Mouse (Mus musculus) hindbrain, postnatal 0 days (tissue): Measurements from ENCODE around the gene Pex16. TPM values are rescaled to one million over a fixed set of nuclear protein-coding genes. Genes with fewer than 3 reads are reported as not detected.
"Not testable (repeated sequence)": the region's sequence is repeated elsewhere in the genome, so short reads cannot be mapped to it uniquely, and the experiment has no call there.

Source experiments
- ATAC-seq: fragments of 200-750 bp; cut with Nextera tagmentation; 2 replicates; pipeline ENCODE4 v1.8.0; 2017; ENCODE audit warnings: mild to moderate bottlenecking, moderate TSS enrichment, moderate library complexity
- DNase-seq: peaks from one replicate; pipeline ENCODE4 v3.0.0-alpha.2; 2015; ENCODE audit warnings: low spot score
- H3K27ac ChIP-seq: fragments of 300-500 bp; sonication (generic); 2 replicates; pipeline ENCODE4 v1.5.1; 2014; ENCODE audit warnings: mild to moderate bottlenecking
- H3K27me3 ChIP-seq: fragments of 300-500 bp; sonication (generic); 2 replicates; pipeline ENCODE4 v1.6.1; 2014; ENCODE audit warnings: low read length, mixed read lengths; ENCODE audit not compliant: insufficient read depth
- H3K36me3 ChIP-seq: fragments of 300-500 bp; sonication (generic); 2 replicates; pipeline ENCODE4 v1.6.1; 2014; ENCODE audit warnings: low read length, mixed read lengths; ENCODE audit not compliant: insufficient read depth
- H3K4me1 ChIP-seq: fragments of 300-500 bp; sonication (generic); 2 replicates; pipeline ENCODE4 v1.6.1; 2014; ENCODE audit warnings: antibody characterized with exemption, low read length, mixed read lengths; ENCODE audit not compliant: insufficient read depth
- H3K4me2 ChIP-seq: fragments of 300-500 bp; sonication (generic); 2 replicates; pipeline ENCODE4 v1.6.1; 2014; ENCODE audit warnings: low read depth, mild to moderate bottlenecking, low read length, moderate library complexity, mixed read lengths
- H3K4me3 ChIP-seq: fragments of 300-500 bp; sonication (generic); 2 replicates; pipeline ENCODE4 v1.5.1; 2014; ENCODE audit warnings: low read length
- H3K9ac ChIP-seq: fragments of 300-500 bp; sonication (generic); replicated peaks from 2 replicates; pipeline ENCODE4 v1.6.1; 2014; ENCODE audit warnings: mild to moderate bottlenecking, low read length, moderate library complexity, mixed read lengths
- H3K9me3 ChIP-seq: fragments of 300-500 bp; sonication (generic); 2 replicates; pipeline ENCODE4 v1.6.1; 2016; ENCODE audit warnings: low read length, mixed read lengths
- CTCF ChIP-seq: IDR thresholded peaks from 2 replicates; pipeline ENCODE4 v1.5.1; 2016; ENCODE audit warnings: antibody characterized with exemption, control low read depth, low read depth
- WGBS: fragments of 180-500 bp; shearing (Covaris S2); extraction: QIAGEN DNeasy Blood & Tissue Kit; methylation state at CpG from one replicate; pipeline ENCODE4 v1.1.7; 2014; 5-methylcytosine and 5-hydroxymethylcytosine counted together
- polyA plus RNA-seq: library from polyadenylated mRNA; unstranded; fragments of >200 nt; fragmentation: Nextera tagmentation; extraction: Ambion mirVana; gene quantifications from 2 replicates; pipeline ENCODE4 v1.2.1, GENCODE M21; 2015
- total RNA-seq: library from RNA; depleted of rRNA; stranded (reverse); fragments of >200 nt; gene quantifications from 2 replicates; pipeline ENCODE4 v1.2.3, GENCODE M21; 2014

Pex16 gene
- total and polyA plus RNA-seq, 2 experiments from 2014 or later = 35.2 to 44.3 TPM

DNA sequence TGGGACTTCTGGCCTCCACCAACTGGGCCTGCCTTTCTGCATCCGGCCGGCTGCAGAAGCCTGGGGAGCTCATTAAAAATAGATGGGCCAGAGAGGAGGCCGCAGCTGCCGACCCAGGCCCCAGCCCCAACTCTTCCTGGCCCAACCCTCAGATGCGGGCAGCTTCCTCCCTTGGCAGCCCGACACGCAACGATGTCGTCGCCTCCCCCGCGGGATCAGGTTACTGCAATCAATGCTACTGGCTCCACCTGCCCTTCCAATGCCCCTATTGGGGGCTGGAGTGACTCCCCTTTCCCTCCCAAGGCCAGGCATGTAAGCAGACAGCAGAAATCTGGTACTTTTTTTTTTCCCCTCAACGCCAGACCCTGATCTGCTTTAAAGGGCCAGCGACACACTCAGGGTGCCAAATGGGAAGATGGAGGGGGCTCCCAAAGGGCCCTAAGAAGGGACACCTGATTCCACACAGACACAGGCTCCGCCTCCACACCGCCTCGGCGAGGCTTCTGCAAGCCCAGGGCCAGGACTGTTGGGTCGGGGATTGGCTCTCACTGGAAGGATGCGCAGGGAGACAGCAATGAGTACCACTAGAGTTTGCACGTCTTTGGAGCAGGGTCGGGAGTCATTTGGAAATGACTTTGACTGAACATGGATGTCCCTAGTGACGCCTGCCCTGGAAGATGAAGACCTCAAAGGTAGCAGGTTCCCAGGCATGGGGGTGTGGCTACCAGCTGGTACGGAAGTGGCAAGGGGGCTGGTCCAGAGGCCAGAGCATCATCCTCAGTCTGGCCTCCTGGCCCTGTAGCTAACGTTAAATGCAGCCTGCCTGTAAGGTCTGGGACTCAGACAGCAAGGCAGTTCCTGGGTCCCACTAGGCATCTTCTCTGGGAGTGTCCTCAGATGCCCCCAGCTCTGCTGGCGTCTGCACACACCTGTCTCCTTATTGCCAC is 18.1 kb downstream of the Pex16 start:
- H3K4me1 ChIP-seq = peaks cover 45% of the 10 kb centered on the region
- DNase-seq (peak; percentile 74), ATAC-seq (peak; percentile 2; the same call in 1 of the 2 replicates)
- H3K27ac ChIP-seq = peak overlapping the region; percentile 85
- WGBS = 6% methylated on average over 26 of the region's 26 CpGs
- TF ChIP-seq CTCF = no peak
- no peaks in the 10 kb centered on the region for H3K27me3 ChIP-seq
- H3K9ac ChIP-seq = peak overlapping the region; percentile 55
- no peaks in the 10 kb centered on the region for H3K9me3 ChIP-seq
- H3K4me2 ChIP-seq = peak overlapping the region; percentile 60
- H3K36me3 ChIP-seq = no peaks in the 10 kb centered on the region
- peak overlapping the region; percentile 30 for H3K4me3 ChIP-seq

- no peak overlapping the region for H3K4me2 ChIP-seq
- no peak overlapping the region for H3K27ac ChIP-seq
- peaks cover 36% of the 10 kb centered on the region for H3K4me1 ChIP-seq
- H3K4me3 ChIP-seq = no peak overlapping the region
- WGBS = 90% methylated on average over 3 of the region's 3 CpGs
- no peaks in the 10 kb centered on the region for H3K36me3 ChIP-seq
- no peaks in the 10 kb centered on the region for H3K9me3 ChIP-seq
- DNase-seq (no peak), ATAC-seq (no peak)
- no peak for TF ChIP-seq CTCF
- no peak overlapping the region for H3K9ac ChIP-seq
- H3K27me3 ChIP-seq = no peaks in the 10 kb centered on the region
Observed at GRCm38 (mm10) chr2:92395535-92395934, 21.1 kb downstream of the Pex16 start.

GRCm38 (mm10) chr2:92397436-92397835 is 23.0 kb downstream of the Pex16 start:
- 77% methylated on average over 1 of the region's 1 CpGs for WGBS
- ATAC-seq (no peak), DNase-seq (no peak)
- no peak overlapping the region for H3K9ac ChIP-seq
- no peaks in the 10 kb centered on the region for H3K27me3 ChIP-seq
- H3K4me2 ChIP-seq = 0 out of 2 replicates have a peak overlapping the region, but pooled peaks have one; percentile 81
- H3K4me1 ChIP-seq = peaks cover 29% of the 10 kb centered on the region
- no peak overlapping the region for H3K4me3 ChIP-seq
- no peak overlapping the region for H3K27ac ChIP-seq
- H3K36me3 ChIP-seq = no peaks in the 10 kb centered on the region
- TF ChIP-seq CTCF = no peak
- H3K9me3 ChIP-seq = no peaks in the 10 kb centered on the region

- not testable (repeated sequence) for H3K27me3 ChIP-seq, H3K27ac ChIP-seq, H3K9me3 ChIP-seq, H3K36me3 ChIP-seq, ATAC-seq, DNase-seq
- peaks cover 19% of the 10 kb centered on the region for H3K4me1 ChIP-seq
- peak overlapping the region; percentile 79 for H3K4me3 ChIP-seq
- H3K4me2 ChIP-seq = peak overlapping the region; percentile 81
- WGBS = 19% methylated on average over 4 of the region's 4 CpGs
- peak overlapping the region; percentile 92; the same call in 1 of the 2 replicates for H3K9ac ChIP-seq
Observed at GRCm38 (mm10) chr2:92399877-92400276, 25.4 kb downstream of the Pex16 start.

GRCm38 (mm10) chr2:92400682-92401081 is 26.2 kb downstream of the Pex16 start:
- Histone ChIP-seq H3K9ac (peak overlapping the region; percentile 92), H3K27ac (peak overlapping the region; percentile 86), H3K36me3 (peaks cover 13% of the 10 kb centered on the region), H3K4me3 (peak overlapping the region; percentile 79), H3K27me3 (no peaks in the 10 kb centered on the region), H3K4me2 (peak overlapping the region; percentile 81), H3K9me3 (no peaks in the 10 kb centered on the region), H3K4me1 (peaks cover 19% of the 10 kb centered on the region)
- DNase-seq (peak; percentile 25), ATAC-seq (no peak; the same call in 1 of the 2 replicates)
- TF ChIP-seq CTCF = no peak
- 2% methylated on average over 22 of the region's 22 CpGs for WGBS

DNA sequence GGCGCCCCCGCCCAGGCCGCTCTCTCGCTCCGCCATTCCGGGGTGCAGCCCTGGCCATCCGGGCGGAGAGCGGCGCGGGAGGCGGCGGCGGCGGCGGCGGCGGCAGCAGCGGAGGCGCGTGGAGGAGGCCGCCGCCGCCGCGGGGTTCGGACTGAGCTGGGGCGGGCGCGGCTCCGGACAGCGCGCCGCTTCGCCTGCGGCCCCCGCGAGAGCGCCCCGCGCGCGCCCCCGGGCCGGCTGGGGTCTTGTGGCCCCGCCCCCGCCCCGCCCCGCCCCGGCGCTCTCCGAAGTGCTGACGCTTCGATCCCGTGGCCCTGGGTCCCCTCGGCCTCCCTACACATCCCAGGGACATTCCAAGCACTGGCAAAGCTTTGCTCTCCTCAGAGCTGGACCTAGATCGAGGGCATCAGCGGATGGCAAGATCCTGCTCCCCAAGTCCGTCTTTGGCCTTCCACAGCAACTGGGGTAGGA is 26.6 kb downstream of the Pex16 start, which contains the start of gene Mapk8ip1:
Gene Mapk8ip1 (minus strand): TSS at position 173 of the 471 bp plus-strand sequence.
- DNase-seq (peak; percentile 79), ATAC-seq (peak; percentile 68)
- Histone ChIP-seq H3K9ac (peak within 1 kb of the TSS; percentile 92), H3K4me3 (peak within 1 kb of the TSS; percentile 79), H3K4me2 (peak within 1 kb of the TSS; percentile 81), H3K36me3 (peaks cover 17% of the 10 kb centered on the region), H3K9me3 (no peaks in the 10 kb centered on the region), H3K27me3 (no peaks in the 10 kb centered on the region), H3K4me1 (peaks cover 19% of the 10 kb centered on the region), H3K27ac (peak within 1 kb of the TSS; percentile 86)
- WGBS = under 1% methylated on average over 35 of the region's 59 CpGs
- TF ChIP-seq CTCF = no peak
